Mouse (Mus musculus) kidney, postnatal 10 days (tissue): ENCODE results near the gene Ppp1ca.

Source experiments
- DNase-seq: peaks from one replicate; pipeline ENCODE4 v3.0.0; 2021; ENCODE audit warnings: mixed read lengths

The Ppp1ca gene

GRCm38 (mm10) chr19:4214771-4215450 lies 23.0 kb downstream of the Ppp1ca start:
- peak; percentile 71 for DNase-seq

GRCm38 (mm10) chr19:4215451-4215840 lies 23.6 kb downstream of the Ppp1ca start:
- no peak for DNase-seq

DNA sequence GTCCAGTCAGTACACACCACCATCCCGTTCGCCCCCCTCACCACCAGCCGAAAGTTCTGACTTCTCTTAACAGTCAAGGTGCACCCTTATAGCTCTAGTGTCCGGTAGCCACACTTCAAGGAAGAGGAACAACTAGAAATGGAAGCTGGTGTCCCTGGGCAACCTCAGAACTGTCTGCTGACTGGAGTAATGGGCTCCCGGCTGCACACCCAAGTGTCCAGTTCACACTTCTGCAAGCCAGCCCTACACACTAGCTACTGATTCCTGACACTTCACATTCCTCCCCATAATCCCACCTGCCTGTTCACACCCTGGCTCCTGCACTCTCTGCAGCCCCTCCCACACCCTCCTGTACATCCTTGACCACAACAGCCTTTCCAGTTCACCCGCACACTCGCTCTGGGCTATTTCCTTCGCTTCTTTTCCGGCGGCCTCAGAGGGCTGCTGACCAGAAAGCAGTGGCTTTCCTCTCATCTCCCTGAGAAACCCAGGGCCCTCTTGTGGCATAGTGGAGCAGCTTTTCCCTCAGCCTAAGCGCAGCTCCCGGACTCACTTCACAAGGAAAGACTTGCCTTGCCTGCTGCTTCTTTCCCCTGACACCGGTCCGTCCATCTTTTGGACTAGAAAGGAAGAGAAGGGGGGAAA lies 24.3 kb downstream of the Ppp1ca start:
- peak; percentile 79 for DNase-seq

DNA sequence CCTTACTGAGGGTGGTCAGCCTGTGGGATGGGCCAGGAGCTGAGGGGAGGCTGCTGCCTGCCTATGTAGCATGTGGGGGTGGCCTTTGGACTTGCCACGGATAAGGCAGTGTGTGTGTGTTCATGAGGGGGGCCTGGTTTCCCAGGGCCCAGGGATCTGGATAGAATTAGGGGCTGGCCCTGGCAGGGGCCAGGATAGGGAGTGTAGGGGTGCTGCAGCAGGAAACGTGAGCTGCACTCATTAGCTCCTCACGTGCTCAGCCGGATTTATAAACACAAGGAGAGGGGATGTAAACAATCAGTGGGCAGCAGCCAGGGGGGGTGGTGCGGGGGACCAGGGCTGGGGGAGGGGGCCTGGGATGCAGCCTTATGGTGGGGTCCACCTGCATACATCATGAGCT lies 25.3 kb downstream of the Ppp1ca start:
- no peak for DNase-seq

DNA sequence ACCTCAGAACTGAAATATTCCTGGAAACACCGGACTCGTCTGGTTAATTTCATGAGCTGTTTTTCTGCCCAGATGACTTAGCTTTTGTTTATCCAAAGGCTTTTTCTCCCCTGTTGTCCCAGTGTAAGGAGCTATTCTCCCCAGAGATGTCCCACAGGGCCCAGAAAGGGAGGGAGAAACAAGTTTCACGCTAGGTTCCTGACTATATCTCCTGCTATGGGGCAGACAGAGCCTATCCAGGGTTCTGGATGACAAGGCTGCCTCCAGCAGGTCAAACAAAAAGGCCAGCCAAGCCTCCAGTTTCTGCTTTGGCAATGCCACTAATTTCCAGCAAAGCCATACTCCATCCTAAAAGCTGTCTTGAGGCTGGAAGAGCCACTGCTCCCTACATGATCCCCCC lies 26.0 kb downstream of the Ppp1ca start:
- DNase-seq, result no peak

- no peak for DNase-seq
These were observed 26.4 kb downstream of the Ppp1ca start for GRCm38 (mm10) chr19:4218293-4218692.

GRCm38 (mm10) chr19:4218784-4219183 lies 26.9 kb downstream of the Ppp1ca start:
- no peak for DNase-seq

GRCm38 (mm10) chr19:4219943-4220342 lies 28.1 kb downstream of the Ppp1ca start:
- no peak for DNase-seq

DNA sequence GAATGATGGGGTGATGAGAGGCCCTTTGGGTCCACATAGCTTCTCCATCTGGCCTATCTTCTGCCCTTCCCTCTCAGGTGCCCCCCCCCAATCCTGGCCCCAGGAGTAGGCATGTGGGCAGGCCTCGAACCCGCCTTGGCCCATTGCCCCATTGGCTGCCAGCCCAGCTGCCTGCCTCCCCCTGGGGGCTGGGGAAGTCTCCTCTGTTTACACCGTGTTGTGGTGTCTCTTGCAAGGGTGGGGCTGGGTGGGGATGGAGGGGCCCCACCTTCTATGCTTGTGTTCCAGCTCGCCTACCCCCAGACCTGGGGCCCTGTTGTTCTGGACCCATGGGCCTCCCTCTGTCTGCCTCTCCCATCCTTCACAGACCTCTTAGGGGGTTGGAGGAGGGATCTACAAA lies 28.6 kb downstream of the Ppp1ca start:
- peak; percentile 60 for DNase-seq

GRCm38 (mm10) chr19:4220957-4221743 lies 29.3 kb downstream of the Ppp1ca start:
- DNase-seq, result peak; percentile 67

- DNase-seq, result peak; percentile 80
These were observed 30.3 kb downstream of the Ppp1ca start for GRCm38 (mm10) chr19:4222165-4222564.

GRCm38 (mm10) chr19:4226779-4227178 lies 34.9 kb downstream of the Ppp1ca start:
- DNase-seq, result no peak

DNA sequence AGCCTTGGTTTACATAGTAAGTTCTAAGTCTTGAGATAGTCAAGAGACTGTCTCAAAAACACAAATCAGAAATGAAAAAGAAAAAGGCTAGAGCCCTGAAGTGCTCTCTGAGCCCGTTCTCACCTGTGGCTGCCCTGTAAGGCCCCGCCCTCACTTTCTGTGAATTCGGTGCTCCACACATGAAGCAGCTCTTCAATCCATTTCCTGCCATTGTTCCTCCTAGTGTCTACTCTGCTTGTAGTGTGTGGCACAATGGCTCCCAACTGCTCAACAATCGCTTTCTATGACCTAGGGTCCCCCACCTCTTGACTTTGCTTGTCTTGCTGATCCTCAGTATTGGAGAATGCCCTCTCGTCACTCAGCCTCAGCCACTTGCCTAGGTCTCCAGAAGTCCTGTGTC lies 35.6 kb downstream of the Ppp1ca start:
- DNase-seq, result no peak

GRCm38 (mm10) chr19:4227894-4228678 lies 36.2 kb downstream of the Ppp1ca start:
- peak; percentile 84 for DNase-seq

- no peak for DNase-seq
These were observed 37.0 kb downstream of the Ppp1ca start for GRCm38 (mm10) chr19:4228891-4229290.

GRCm38 (mm10) chr19:4229451-4230076 lies 37.7 kb downstream of the Ppp1ca start:
- DNase-seq, result peak; percentile 51

GRCm38 (mm10) chr19:4230415-4230814 lies 38.5 kb downstream of the Ppp1ca start:
- DNase-seq, result peak; percentile 42

- DNase-seq, result peak; percentile 99
These were observed 39.7 kb downstream of the Ppp1ca start, which contains the start of gene Pold4 for GRCm38 (mm10) chr19:4231253-4232185. TSS of gene Pold4 (plus strand) at chr19:4231899.

GRCm38 (mm10) chr19:4232186-4232572 lies 40.3 kb downstream of the Ppp1ca start:
- no peak for DNase-seq

DNA sequence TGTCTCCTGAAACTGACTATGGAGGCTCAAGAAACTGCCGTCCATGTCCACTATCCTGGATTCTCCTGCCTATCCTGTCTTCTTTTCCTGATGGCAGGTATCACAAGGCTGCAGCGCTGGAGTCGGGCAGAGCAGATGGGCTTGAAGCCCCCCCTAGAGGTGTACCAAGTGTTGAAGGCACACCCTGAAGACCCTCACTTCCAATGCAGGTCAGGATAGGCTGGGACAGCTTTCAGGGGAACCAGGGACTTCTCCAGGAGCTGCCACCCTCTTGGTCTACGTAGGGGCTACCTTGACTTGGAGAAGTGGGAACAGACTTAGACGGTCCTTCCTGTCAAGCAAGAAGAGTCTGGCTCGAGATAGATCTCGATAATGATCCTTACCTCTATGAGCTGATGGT lies 40.8 kb downstream of the Ppp1ca start:
- no peak for DNase-seq

DNA sequence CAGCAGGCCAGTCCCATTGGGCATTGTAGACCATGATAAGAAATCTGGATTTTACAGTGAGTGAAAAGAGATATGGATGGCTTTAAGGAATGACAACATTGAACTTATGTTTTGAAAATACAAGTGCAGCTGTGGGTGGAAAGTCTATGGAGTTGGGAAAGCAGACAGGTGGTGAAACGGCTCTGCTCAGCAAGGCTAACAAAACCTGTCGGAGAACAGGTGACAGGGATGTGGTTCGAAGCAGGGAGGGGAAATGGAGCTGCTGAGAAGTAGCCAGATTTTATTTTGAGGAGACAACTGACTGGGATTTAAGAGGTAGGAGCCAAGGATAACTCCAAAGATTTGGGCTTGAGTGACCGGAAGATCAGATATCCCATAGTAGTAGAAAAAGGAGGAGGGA lies 42.7 kb downstream of the Ppp1ca start:
- no peak for DNase-seq
